Mouse (Mus musculus) liver, embryonic 14.5 days (tissue): Measurements from ENCODE around the gene Slc7a1.

Experiments used
- CTCF ChIP-seq: IDR thresholded peaks from 2 replicates; pipeline ENCODE4 v1.5.1; 2016; ENCODE audit warnings: antibody characterized with exemption, low read depth, control low read depth
- EP300 ChIP-seq: IDR thresholded peaks from 2 replicates; pipeline ENCODE4 v1.6.1; 2016; ENCODE audit warnings: antibody characterized with exemption, low read depth

DNA sequence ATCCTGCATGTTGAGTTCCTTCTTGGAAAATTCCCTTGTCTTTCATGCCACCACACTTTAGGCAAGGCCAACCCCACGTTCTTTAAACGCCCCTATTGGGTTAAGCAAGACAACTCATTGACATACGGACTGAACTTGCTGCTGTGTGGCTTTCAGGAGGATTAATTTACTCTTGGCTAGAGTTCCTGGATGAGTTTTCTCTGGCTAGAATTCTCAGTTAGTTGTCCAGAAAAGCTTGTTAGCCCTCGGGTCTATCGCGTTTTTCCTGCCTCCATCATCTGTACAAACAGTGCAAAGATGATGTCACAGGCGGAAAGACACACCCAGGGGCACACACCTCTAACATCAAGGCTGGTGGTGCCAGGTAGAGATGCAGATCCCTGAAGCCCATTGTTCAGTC is 14.5 kb upstream of the Slc7a1 start:
- no peak for TF ChIP-seq CTCF
- TF ChIP-seq EP300: no peak
